Mouse (Mus musculus) kidney, postnatal 14 days (tissue): ENCODE results near the gene Itgb6.

ENCODE experiments used
- DNase-seq: peaks from one replicate; pipeline ENCODE4 v3.0.0; 2022; ENCODE audit warnings: mixed read lengths

Gene Itgb6

DNA sequence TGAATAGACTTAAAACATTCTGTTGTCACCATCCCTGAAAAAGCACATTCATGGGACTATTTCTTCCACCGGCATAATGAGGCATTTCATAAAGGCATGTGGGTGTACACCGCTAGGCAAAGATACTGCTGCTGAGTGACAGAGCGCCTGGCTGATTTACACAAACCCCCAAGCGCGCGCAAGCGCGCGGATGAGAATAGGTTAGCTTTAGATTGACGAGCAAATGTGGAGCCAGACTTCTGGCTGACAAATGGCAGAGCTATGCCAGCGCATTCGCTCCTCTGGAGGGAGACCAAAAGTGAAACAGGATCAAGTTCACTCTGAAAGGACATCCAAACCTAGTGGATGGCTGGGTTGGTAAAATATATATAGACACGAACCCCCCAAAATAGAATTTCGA, at the start of gene Itgb6:
Gene Itgb6 (minus strand): TSS at position 130 of the 400 bp plus-strand sequence.
- DNase-seq = no peak

DNA sequence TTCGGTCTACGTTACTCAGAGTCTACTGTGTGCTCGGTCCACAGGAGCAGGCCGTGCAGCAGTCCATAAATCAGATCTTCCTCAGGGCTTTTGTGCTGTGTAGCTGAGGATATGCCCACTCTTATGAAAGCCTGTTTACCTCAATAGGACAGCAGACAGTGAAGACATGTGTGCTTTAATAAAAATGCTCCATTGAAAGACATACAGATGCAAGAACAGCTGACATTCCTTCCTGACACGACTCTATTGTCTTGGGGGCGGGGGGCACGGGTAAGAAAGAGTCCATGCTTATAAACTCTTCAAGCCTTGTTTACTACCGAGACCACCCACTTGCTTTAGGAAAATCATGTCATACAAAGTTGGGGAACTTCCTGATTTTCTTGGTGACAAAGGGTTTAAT, 44.0 kb upstream of the Itgb6 start:
- DNase-seq = no peak

DNA sequence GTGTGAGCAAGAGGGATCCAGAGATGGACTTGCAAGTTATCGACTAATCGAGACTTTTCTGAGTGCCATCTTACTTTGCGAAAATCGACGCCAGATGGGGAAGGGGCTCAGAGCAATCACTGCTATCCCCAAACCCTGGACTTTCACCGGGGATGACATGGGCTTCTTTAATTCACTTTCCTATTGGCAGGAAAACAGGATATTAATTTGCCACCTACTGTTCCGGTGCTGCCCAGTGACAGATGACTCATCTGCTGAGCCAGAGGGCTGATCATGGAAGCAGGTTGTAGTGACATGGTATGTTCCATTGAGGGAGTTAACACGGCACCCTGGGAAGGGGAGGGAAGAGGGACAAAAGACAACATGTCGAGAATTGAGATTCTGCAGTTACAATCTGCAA, 33.8 kb upstream of the Itgb6 start:
- no peak for DNase-seq

DNA sequence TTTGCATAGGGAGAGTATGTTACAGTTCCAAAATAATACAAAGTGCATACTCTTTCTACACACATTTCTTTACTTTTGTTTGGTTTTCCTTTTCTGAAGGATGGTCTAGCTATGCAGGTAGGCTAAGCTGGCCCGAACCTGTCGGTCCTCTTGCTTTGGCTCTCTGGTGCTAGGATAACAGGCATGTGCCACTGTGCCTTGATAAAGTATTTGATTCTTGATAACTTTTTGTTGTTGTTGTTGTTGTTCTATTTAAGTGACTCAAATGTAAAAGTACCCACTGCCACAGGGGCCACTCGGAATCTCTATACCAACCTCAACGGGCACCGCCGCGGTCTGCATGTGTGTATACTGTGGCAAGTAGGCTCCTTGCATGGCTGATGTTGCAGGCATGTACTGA, 32.7 kb upstream of the Itgb6 start:
- DNase-seq = no peak

DNA sequence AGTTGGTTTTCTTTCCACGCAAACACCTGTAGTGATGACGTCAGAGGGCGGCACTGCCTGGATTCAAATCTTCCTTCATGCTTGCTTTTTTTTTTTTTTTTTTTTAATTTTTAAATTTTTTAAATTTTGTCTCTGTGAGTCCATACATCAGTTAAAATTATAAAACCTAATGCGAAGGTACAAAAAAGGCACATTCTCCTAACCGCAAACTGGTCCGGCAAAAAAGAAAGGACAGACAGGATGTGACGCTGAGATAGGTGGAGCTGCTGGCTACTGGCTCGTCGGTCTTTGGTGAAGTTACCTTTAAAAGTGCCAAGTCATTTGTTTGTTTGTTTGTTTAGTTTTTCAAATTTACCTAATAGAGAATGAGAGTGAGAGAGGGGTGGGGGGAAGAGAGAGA, 28.8 kb upstream of the Itgb6 start:
- DNase-seq = no peak

DNA sequence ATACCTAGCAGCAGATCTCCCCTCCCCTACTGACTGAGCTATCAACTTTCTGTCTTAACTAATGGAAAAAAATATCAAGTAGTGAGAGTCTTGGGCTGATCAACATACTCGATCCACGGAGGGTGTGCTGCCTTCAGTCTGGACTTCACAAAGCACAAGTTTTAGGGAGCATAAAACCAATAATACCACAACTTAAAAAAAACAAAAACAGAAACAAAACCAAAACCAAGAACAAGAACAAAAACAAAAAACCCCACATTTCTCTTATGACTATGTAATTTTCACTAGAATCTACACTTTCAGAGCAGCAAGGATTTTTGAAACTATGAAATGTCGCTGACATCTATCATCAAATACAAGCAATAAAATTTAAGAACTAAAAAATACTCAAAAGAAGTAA, 28.1 kb upstream of the Itgb6 start:
- DNase-seq = no peak

DNA sequence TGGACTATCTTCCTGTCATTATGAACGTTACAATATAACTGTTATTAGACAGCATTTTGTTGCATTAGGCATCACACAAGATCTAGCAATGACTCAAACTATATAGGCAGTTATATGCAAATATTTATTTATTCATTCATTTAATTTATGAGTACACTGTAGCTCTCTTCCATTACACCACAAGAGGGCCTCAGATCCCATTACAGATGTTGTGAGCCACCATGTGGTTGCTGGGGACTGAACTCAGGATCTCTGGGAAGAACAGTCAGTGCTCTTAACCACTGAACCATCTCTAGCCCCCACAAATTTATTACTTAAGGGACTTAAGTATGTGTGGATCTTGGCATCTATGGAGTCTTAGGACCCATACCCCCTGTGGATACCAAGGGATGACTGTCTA, 26.1 kb upstream of the Itgb6 start:
- DNase-seq = no peak

DNA sequence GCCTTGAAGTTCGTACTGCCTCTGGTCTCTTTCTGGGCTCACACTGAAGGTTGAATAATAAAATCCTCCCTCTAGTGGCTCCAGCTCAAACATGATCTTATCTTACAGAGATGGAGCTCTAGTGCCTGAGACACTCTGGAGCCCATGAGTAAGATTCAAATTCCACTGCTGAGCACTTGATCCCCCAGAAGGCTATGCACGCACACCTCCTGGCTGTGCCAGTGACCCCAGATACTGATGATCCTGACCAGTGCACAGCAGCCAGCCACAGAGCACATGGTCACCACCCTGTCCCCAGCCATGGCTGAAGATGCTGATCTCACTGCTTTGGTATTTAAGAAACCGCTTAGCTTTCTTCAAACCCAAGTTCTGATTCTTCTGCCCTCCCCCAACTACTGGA, 25.1 kb upstream of the Itgb6 start:
- DNase-seq = peak; percentile 24

DNA sequence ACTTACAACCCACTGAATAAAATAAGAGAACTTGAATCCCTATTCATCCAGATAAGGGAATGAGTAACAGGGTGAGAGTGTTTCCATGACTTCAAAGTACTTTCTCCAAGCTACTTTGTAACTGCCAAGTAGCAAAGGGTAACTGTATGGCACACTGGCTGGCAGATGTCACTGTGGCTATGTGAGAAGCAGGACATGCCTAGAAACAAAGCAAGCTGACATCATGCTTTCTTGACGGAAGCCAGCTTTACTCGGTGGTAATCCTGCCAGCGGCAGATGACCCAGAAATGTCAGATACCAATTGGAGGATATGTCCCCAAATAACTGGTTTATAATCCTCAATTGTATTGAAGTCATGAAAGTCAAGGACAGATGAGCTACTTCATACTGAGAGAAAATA, 22.2 kb upstream of the Itgb6 start:
- DNase-seq = no peak

DNA sequence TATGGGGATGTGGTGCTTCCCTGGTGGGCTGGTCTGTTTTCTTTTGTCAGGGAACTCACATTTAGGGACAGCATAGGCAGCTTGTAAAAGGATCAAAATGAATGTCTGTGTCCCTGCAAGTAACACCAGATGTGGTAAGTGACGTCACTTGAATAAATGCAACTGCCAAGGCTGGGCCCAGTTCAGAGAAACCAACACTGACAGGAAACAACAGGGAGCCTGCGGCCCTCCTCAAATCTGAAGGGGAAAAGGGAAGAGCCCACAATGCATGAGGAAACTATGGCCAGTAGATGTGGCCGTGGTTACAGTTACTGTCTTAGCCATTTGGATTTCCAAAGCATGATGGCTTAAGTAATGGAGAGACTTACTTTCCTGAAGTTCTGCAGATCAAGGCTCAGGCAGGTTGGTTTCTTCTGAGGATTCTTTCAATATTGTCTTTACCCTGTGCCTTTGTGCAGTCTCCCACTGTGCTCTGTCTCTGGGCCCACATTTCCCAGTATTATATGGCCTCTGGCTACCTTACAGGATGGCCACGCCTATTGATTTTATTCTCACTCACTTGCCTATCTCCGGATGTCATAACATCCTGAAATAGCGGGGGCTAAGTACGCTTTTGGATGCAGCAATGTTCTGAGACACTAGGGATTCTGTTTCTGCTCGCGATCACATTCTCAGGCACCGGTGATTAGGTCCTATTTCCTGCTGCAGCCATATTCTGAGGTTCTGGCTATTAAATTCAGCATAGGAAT, 17.1 kb upstream of the Itgb6 start:
- DNase-seq = no peak

DNA sequence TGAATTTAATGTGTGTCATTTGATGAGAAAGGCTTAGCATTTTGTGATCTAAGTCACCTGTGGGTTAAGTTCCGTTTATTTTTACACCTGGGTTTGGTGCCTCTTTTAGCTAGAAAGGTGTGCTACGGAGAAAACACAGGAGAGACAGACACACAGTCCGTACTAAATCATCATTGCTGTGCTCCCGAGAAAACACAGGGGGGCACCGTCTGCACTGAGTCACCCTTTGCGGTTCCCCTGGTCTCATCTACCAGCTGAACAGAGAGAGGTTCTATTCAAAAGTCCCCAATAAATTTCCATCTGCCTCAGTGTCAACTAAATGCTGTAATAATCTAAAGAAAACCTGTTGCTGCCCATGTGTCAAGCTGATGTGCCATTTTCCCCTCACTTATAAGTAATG, 8.5 kb upstream of the Itgb6 start:
- no peak for DNase-seq

DNA sequence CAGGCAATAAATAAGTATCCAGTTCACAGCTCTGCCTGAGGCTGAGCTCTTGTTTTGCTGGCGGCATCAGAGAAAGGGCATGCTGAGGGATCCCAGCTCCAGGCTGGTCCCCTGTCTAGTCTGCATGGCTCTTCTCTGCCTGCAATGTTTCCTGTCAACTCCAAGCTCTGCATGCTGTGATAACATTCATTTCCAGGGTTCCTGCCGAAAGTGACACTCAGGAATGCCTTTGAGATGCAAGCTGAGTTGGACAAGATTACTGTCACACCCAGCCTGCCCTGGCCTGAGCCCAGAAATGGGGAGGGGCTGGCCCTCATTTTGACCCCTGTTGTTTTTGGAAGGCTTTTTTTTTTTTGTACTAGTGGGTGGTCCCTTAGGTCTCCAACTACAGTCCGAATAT, 7.6 kb upstream of the Itgb6 start:
- DNase-seq = peak; percentile 82

DNA sequence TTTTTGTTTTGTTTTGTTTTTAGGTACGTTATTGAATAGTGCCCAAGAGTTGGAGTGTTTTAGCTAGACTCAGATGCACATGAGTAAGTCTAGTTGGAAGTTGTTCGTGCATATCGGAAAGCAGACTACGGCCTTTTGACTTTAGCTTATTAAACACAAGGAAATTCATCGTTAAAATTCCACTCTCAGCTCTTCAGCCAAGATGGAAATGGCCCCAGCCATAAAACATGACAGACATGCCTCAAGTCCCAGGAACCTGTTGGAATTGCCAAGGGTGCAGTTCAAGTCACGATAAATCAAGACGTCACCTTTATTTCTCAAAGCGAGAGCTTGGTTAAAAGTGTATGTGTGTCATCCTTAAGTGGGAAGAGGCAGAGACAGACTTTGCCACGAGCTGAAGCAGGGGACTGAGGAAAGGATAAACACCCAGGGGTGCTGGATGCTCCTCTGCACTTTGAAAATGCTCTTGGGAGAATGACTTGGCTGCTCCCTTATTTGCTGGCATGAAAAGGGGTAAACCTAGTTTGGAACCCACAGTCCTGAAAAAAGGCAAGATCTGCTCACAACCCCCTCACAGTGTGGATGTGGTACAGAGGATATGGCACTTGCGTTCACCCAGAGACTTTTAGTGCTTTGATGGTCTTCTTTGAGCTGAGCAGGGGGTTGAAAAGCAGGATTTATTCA, 6.6 kb upstream of the Itgb6 start:
- peak; percentile 66 for DNase-seq

DNA sequence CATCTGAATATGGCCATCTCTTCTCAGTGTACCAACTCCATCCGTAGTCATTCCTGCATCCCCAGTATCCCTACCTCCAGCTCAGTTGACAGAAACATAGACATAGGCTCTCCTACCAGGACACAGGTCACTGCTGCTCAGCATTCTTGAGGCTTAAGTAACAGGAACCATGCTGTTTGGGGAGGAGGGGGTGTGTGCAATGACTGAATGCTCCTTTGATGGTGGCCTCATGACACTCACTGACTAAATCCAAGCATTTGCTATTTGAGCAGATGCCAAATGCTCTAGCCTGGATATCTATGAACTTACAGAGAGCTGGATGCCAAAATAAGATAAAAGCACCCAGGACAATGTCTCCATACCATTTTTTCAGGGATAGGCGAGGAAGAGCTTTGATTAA, 2.2 kb upstream of the Itgb6 start:
- no peak for DNase-seq

DNA sequence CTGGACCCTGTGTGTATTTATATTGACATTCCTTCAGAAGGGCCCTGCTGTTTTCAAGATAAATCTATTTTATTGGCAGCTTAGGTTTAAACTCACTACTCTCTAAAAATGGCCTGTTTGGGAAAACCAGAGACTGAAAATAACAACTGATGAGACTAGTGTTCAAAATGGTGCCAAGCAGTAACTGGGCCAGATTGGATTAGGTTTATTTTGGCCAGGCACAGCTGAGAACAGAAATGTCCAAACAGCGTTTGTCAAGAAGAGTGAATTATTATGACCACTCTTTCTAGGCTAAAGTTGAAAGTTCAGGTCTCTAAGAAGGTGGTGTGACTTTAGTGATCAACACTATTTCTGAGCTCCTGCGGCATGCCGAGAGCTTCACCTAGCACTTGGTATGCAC, 524 bp upstream of the Itgb6 start:
- no peak for DNase-seq

DNA sequence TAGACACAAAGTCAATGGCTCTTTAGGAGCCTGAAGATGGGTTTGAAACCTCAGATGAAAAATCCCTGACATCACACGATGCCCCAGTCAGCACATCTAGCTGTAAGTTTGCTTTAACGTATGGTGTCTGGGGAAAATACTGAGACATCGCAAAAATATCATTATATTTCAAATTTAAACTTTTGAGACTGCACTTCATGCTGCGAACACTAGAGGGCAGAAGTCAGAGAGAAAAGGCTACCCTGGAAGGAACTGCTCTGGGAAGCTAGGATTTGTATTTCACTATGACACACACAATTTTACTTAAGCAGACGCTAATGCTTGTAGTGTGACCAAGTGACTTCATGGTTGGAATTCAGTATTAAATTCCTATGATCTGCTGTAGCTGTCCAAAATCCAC, 1.5 kb downstream of the Itgb6 start:
- no peak for DNase-seq

DNA sequence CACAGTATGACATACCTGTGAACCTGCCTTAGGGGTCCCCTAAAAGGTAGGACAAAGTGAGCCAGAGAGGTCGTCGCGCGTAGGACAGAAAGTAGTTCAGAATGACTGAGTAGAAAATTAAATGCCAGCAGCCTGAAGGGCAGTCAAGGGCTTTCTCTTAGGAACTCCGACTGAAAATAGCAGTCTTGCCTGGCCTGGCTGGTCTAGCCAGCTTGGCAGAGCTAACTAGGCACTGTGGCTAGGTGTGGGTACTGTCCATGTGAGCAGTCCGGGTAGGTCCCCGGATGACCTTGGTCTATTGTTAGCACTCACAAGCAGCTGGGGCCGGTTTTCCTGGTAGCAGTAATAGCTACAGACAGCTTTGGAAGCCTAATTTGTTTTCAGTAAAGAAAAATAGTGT, 2.2 kb downstream of the Itgb6 start:
- peak; percentile 82 for DNase-seq

DNA sequence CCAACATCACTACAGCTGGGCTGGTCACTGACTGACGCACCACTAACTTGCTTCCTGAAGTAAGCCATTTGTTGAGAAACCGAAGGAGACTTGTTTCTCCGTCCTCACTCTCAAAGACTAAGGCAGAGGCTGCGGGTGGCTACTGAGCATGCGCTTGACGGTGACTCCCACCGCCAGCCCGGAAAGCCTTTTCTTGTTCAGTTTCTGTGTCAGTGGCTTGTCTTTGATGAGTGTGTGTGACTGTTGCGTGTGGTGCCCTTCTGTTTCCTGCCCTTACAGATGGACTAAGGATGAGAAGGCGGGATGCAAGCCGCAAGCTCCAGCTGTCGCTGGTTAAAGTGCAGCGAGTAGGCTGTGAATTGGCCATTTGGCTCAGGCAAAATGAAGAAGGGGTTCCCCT, 5.1 kb downstream of the Itgb6 start:
- peak; percentile 70 for DNase-seq

DNA sequence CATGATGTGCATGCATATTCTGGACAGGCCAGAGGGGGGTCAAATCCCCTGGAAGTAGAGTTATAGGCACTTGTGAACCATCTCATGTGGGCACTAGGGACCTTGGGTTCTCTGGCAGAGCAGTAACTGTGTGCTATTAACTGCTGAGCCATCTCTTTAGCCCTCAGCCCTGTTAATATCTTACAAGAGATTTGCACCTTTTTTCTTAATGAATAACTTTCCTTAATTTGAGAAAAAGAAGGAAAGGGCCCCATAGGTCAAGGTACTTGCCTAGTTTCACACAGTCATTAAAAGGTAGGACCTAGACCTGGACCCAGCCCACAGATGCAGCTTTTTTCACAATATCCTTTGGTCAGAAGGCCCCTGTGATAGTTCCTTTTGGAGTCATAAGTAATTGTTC, 5.9 kb downstream of the Itgb6 start:
- peak; percentile 53 for DNase-seq

DNA sequence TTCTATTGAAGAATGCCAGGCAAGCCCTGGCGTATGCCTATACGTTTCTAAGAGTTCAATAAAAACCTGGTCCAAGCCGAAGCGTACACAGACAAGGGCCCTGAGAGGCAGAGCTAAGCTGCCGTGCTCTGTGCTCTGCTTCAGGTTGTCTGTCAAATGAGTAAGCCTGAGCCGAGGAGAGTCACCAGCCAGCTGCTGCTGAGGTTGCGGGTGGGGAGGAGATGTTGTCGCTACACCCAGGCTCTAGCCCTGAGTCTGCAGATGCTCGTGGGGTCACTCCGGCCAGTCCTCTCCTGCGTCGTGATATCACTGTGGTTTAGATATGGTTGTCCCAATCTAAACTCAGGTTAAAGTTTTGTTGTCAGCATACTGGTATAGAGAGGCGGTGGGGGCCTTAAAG, 6.7 kb downstream of the Itgb6 start:
- no peak for DNase-seq

DNA sequence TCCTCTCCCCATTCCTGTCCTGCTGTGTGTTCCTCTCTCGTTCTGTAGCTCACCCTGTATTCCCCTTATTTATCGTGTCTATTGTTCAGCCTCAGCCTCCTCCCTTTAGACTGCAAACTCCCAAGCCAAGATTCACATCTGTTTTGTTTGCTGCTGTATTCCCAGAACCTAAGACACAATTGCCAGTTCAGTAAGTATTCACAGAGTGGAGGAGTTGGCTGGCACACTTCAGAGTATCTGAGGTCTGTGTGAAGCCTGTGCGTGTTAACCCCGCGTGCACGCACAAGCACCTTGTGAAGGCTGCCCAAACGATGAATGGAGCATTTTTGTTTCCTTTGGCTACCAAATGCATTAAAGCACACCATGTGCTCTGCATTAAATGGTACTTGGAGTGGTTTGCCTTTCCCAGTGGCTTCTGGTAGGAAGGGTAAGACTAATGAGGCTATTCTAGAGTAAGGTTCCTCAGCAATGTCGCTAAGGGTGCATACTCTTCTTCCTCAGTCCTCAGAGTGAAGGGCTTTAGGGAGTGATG, 7.4 kb downstream of the Itgb6 start:
- no peak for DNase-seq

DNA sequence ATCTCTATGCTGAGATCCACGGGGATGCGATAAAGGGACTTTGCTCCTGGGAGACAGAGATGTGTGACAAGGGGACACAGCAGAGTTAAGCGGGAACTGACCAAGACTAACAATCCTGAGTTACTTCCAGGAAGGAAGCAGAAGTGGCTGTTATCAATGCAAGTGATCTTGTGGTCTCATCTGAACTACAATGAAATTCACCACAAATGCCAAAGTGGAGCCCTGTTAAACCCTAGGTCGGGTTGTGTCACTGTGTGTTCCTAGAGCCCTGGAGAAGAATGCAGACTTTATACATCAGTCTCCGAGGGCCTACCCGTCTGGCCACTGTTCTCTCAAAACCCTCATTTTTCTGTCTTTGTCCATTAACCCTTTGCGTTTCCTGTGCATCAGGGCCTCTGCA, 8.0 kb downstream of the Itgb6 start:
- no peak for DNase-seq

DNA sequence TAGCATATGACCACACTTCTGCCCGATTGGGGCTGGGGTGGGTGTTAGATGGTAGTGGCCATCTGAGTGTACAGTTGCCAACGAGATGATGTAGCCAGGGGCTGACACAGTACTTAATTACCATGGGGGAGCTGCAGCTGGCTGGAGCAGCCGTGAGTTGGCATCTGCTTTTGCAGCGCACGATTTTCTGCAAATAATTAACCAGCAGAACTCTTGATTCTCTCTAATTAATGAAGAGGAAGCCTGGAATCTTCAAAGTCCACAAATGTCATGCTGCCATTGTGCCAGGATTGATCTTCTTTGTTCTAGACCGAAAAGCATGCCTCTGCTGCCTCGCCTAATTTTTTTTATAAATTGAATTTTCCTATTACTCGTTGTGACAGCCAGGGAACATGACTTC, 8.6 kb downstream of the Itgb6 start:
- peak; percentile 81 for DNase-seq

DNA sequence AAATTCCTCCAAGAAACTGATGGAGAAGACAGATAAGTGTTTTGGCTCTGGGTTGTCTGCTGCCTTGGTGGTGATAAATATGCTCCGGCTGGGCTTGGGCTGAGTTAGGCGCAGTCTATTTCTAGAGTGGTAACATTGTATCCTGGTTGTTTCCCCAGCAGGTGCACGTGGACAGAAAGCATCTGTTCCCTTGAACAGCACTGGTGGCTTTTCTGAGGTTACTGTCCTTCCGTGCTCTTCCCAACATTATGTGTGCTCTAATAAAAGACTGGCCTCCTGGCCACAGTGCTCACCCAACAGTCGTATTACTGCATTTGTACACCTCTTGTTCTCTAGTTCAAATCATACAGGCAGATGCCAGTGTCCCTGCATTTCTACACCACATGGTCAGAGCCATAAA, 9.6 kb downstream of the Itgb6 start:
- DNase-seq = no peak

DNA sequence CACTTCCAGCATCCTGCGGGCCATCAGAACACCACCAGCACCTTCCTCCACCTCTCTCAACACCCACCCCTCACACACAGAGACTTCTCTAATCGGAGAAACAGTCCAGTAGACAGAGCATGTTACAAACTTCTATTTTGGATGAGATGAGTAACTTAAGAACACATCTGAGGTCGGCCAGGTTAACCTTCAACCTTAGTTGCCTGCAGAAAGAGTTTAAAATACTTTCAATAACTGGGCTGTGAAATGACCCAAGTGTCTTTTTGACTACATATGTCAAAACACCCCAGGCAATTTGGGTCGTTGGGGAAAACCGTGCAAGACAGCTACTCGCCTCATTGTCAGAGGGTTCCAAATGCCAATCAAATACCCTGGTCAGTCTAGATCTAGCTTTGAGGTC, 10.0 kb downstream of the Itgb6 start:
- no peak for DNase-seq
